Mouse (Mus musculus): ENCODE data around the gene Gm13090. TPM values are rescaled to one million over a fixed set of nuclear protein-coding genes. Genes with fewer than 3 reads are reported as not detected.
A peak's percentile ranks its signal among the peaks of the same experiment; 100 is the strongest.

Gene Gm13090
- polyA plus RNA-seq, 1 experiment: not detected

DNA sequence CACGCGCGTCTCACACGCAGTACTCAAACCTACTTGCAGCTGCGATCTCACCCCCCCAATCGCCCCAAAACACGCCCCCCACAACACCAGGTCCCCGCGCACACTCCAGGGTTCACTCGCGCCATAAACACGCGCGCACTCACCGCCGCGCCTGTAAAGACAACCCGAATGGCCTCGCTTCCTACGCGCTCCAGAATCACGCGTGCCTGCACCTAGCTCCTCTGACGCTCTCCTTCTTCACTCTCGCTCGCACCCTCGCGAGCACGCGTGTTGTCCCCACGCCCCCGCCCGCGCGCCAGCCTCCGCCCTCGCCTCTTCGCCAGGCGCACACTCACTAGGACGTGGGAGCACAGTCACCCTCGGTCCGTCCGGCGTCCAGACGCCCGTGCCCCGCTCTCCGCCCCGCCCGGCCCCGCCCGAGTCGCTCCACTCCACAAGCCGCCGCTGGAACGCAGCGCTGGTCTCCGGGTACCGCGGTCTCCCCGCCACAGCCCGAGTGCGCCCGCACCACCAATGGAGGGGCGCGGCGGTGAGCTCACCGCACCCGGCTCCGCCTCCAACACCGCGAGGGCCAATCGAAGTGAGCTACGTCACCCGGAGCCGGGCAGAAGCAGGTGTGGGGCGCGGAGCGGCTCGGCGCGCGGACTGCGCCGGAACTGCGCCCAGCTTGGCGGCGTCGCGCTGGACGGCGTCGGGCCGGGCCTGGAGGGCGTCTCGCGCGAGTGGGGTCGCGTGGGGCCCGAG, 18.8 kb downstream of the Gm13090 start:
- Histone ChIP-seq H3K27me3 (ENCODE audit: control insufficient read depth, insufficient read depth, low read length) (peaks cover 21% of the 10 kb centered on the region), H3K4me3 (ENCODE audit: low read depth, low read length) (peak overlapping the region; percentile 62), H3K4me1 (ENCODE audit: control insufficient read depth, insufficient read depth, insufficient read length, low read length) (peaks cover 5% of the 10 kb centered on the region; the same call in 1 of the 2 replicates), H3K36me3 (ENCODE audit: control insufficient read depth, insufficient read depth, low read length) (no peaks in the 10 kb centered on the region), H3K27ac (ENCODE audit: insufficient read depth, low read depth, low read length) (no peak overlapping the region)
- WGBS: 2% methylated on average over 84 of the region's 101 CpGs
- no peak for TF ChIP-seq CTCF (IDR thresholded peaks at IDR 0.05; ENCODE audit: extremely low read depth, insufficient read length, insufficient replicate concordance, low read depth, low read length)
- TF ChIP-seq POLR2A (IDR thresholded peaks at IDR 0.05; ENCODE audit: low read depth, low read length): no peak

DNA sequence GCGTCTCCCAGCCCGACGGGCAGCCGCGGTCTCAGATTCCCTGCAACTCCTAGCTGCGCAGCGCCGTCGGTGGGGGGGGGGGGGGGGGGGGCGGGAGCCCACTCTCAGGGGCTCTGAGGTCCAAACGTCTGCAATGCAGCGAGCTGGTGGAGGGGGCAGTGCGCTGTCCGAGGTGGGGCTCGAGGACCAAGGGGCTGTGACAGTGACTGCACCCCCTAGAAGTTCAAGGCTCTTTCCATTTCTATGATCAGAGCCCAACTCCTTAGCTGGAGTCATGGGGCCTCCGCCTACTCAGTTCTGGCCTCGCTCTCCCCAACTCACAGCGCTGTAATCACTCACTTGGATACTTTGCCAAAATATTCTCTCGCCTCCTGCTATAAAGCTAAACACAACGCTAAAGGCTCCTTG, 19.5 kb downstream of the Gm13090 start:
- WGBS: 4% methylated on average over 19 of the region's 20 CpGs
- peaks cover 21% of the 10 kb centered on the region for H3K27me3 ChIP-seq (ENCODE audit: control insufficient read depth, insufficient read depth, low read length)
- H3K4me1 ChIP-seq (ENCODE audit: control insufficient read depth, insufficient read depth, insufficient read length, low read length): peaks cover 5% of the 10 kb centered on the region; the same call in 1 of the 2 replicates
- peak overlapping the region; percentile 62 for H3K4me3 ChIP-seq (ENCODE audit: low read depth, low read length)
- no peaks in the 10 kb centered on the region for H3K36me3 ChIP-seq (ENCODE audit: control insufficient read depth, insufficient read depth, low read length)
- TF ChIP-seq POLR2A (IDR thresholded peaks at IDR 0.05; ENCODE audit: low read depth, low read length) (no peak), CTCF (IDR thresholded peaks at IDR 0.05; ENCODE audit: extremely low read depth, insufficient read length, insufficient replicate concordance, low read depth, low read length) (no peak)
- no peak overlapping the region for H3K27ac ChIP-seq (ENCODE audit: insufficient read depth, low read depth, low read length)

DNA sequence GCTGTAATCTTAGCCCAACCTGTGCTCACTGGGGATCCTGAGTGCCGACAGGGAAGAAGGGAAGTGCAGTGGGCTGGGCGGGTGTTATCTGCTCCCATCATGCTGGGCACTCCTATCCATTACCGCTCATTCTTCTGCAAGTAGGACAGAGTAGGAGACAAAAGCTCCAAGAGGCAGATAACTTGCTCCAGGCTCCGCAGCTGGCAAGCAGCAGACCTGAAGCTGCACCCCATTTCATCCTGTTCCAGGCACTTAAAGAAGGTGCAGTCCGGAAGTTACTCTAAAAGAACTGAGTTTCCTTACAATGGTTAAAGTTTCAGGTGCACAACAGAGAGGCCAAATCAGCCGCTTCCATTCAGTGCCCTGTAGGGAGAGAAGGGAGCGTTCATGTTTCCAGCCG, 21.9 kb downstream of the Gm13090 start:
- 43% methylated on average over 8 of the region's 8 CpGs for WGBS
- TF ChIP-seq POLR2A (IDR thresholded peaks at IDR 0.05; ENCODE audit: low read depth, low read length) (no peak), CTCF (IDR thresholded peaks at IDR 0.05; ENCODE audit: extremely low read depth, insufficient read length, insufficient replicate concordance, low read depth, low read length) (no peak)
- H3K27me3 ChIP-seq (ENCODE audit: control insufficient read depth, insufficient read depth, low read length): peaks cover 21% of the 10 kb centered on the region
- peaks cover 5% of the 10 kb centered on the region; the same call in 1 of the 2 replicates for H3K4me1 ChIP-seq (ENCODE audit: control insufficient read depth, insufficient read depth, insufficient read length, low read length)
- no peak overlapping the region for H3K4me3 ChIP-seq (ENCODE audit: low read depth, low read length)
- no peak overlapping the region for H3K27ac ChIP-seq (ENCODE audit: insufficient read depth, low read depth, low read length)
- H3K36me3 ChIP-seq (ENCODE audit: control insufficient read depth, insufficient read depth, low read length): no peaks in the 10 kb centered on the region

- no peaks in the 10 kb centered on the region for H3K36me3 ChIP-seq (ENCODE audit: control insufficient read depth, insufficient read depth, low read length)
- TF ChIP-seq CTCF (IDR thresholded peaks at IDR 0.05; ENCODE audit: extremely low read depth, insufficient read length, insufficient replicate concordance, low read depth, low read length) (no peak), POLR2A (IDR thresholded peaks at IDR 0.05; ENCODE audit: low read depth, low read length) (no peak)
- 87% methylated on average over 7 of the region's 7 CpGs for WGBS
- H3K27ac ChIP-seq (ENCODE audit: insufficient read depth, low read depth, low read length): no peak overlapping the region
- peaks cover 2% of the 10 kb centered on the region; the same call in 1 of the 2 replicates for H3K27me3 ChIP-seq (ENCODE audit: control insufficient read depth, insufficient read depth, low read length)
- H3K4me3 ChIP-seq (ENCODE audit: low read depth, low read length): no peak overlapping the region
- no peaks in the 10 kb centered on the region for H3K4me1 ChIP-seq (ENCODE audit: control insufficient read depth, insufficient read depth, insufficient read length, low read length)
Observed at GRCm38 (mm10) chr4:151114574-151114973, 25.2 kb downstream of the Gm13090 start.

GRCm38 (mm10) chr4:151118883-151119282, 29.5 kb downstream of the Gm13090 start:
- TF ChIP-seq CTCF (IDR thresholded peaks at IDR 0.05; ENCODE audit: extremely low read depth, insufficient read length, insufficient replicate concordance, low read depth, low read length) (no peak), POLR2A (IDR thresholded peaks at IDR 0.05; ENCODE audit: low read depth, low read length) (no peak)
- WGBS: 79% methylated on average over 3 of the region's 3 CpGs

GRCm38 (mm10) chr4:151127636-151128548, 38.5 kb downstream of the Gm13090 start:
- WGBS: 12% methylated on average over 9 of the region's 10 CpGs
- no peaks in the 10 kb centered on the region for H3K36me3 ChIP-seq (ENCODE audit: control insufficient read depth, insufficient read depth, low read length)
- peaks cover 17% of the 10 kb centered on the region; the same call in 1 of the 2 replicates for H3K27me3 ChIP-seq (ENCODE audit: control insufficient read depth, insufficient read depth, low read length)
- no peaks in the 10 kb centered on the region; the same call in 1 of the 2 replicates for H3K4me1 ChIP-seq (ENCODE audit: control insufficient read depth, insufficient read depth, insufficient read length, low read length)
- TF ChIP-seq CTCF (IDR thresholded peaks at IDR 0.05; ENCODE audit: extremely low read depth, insufficient read length, insufficient replicate concordance, low read depth, low read length) (no peak), POLR2A (IDR thresholded peaks at IDR 0.05; ENCODE audit: low read depth, low read length) (no peak)
- H3K27ac ChIP-seq (ENCODE audit: insufficient read depth, low read depth, low read length): no peak overlapping the region
- peak overlapping the region; percentile 35; the same call in 1 of the 2 replicates for H3K4me3 ChIP-seq (ENCODE audit: low read depth, low read length)

More at GRCm38 (mm10) chr4:151118883-151119282, 29.5 kb downstream of the Gm13090 start:
- H3K4me3 ChIP-seq (ENCODE audit: low read depth, low read length): no peak overlapping the region
- no peaks in the 10 kb centered on the region for H3K4me1 ChIP-seq (ENCODE audit: control insufficient read depth, insufficient read depth, insufficient read length, low read length)
- H3K27ac ChIP-seq (ENCODE audit: insufficient read depth, low read depth, low read length): no peak overlapping the region
- no peaks in the 10 kb centered on the region for H3K36me3 ChIP-seq (ENCODE audit: control insufficient read depth, insufficient read depth, low read length)
- no peaks in the 10 kb centered on the region for H3K27me3 ChIP-seq (ENCODE audit: control insufficient read depth, insufficient read depth, low read length)
